Mouse (Mus musculus): ENCODE data around the gene Sf3a2.

DNA sequence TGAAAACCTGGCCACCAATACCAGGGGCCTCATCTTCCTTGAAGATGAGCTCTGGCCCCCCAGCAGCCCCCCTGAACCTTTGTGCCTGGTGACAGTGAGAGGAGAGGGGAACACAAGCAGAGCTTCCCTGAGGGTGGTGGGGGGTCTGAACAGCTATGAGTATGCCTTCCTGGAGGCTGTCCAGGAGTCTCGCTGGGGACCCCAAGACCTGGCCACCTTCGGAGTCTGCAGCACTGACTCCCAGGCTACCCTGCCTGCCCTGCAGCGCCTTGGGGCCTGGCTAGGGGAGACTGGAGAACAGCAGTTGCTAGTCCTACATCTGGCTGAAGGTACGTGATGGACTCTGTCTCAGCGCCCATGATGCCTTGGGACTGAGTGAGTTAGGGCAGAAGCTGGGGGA is 7.3 kb downstream of the Sf3a2 start:
- no peak for TF ChIP-seq CTCF (IDR thresholded peaks at IDR 0.05; ENCODE audit: extremely low read depth, insufficient read length, insufficient replicate concordance, low read depth, low read length)
- no peak for TF ChIP-seq POLR2A (IDR thresholded peaks at IDR 0.05; ENCODE audit: low read depth, low read length)
